Mouse (Mus musculus): ENCODE results near the gene Kndc1. TPM values are rescaled to one million over a fixed set of nuclear protein-coding genes. Genes with fewer than 3 reads are reported as not detected.

The Kndc1 gene
- polyA plus RNA-seq, 1 experiment from 2014 or later = 0.26 TPM

DNA sequence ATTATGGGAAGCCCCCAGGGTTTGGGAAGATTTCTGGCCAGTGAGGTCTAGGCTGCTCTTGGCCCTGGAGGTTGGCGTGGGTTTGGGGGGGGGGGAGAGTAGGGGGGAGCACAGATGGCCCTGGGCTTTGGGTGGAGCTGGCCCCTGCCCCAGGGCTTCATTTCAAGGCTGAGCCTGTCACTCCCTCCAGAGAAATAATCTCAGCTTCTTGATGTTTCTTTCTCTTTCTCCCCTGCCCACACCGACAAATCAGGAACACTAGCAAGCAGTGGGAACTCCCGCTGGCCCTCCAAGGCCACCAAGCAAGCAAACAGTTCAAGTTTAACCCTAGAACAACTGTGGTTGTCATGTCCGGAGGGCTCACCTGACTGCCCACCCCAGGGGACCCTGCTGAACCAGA lies 69.3 kb downstream of the Kndc1 start:
- no peak overlapping the region for H3K27ac ChIP-seq
- no peak for DNase-seq (ENCODE audit: extremely low spot score, low spot score)
- peaks cover 51% of the 10 kb centered on the region for H3K27me3 ChIP-seq (ENCODE audit: poor library complexity, severe bottlenecking)

DNA sequence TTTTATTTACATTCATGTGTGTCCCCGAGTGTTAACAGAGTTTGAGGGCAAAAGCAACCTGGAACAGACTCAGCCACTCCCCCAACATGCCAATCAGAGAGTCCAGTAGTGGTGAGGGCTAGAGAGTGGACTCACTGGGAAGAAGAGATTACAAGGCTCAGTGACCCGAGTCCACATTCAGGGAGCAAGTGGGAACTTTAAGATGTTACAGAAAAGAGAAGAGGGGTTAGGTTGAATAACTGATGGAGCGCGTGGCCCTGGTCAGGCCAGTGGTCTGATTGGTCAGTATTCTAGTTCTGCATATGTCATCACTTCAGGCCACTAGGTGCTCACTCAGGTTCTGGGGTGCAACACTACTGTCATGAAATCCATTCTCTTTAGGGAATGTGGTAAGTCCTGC lies 72.7 kb downstream of the Kndc1 start:
- Histone ChIP-seq H3K4me3 (no peak overlapping the region), H3K36me3 (replicated peaks) (no peaks in the 10 kb centered on the region), H3K27ac (no peak overlapping the region), H3K9me3 (no peaks in the 10 kb centered on the region), H3K27me3 (ENCODE audit: poor library complexity, severe bottlenecking) (peaks cover 60% of the 10 kb centered on the region), H3K4me1 (peaks cover 20% of the 10 kb centered on the region)
- WGBS = 8% methylated on average over 4 of the region's 4 CpGs
- no peak for DNase-seq (ENCODE audit: extremely low spot score, low spot score)

More for the DNA sequence above, 69.3 kb downstream of the Kndc1 start:
- Histone ChIP-seq H3K4me1 (peaks cover 10% of the 10 kb centered on the region), H3K4me3 (no peak overlapping the region), H3K9me3 (no peaks in the 10 kb centered on the region), H3K36me3 (replicated peaks) (no peaks in the 10 kb centered on the region)
- WGBS = 54% methylated on average over 4 of the region's 4 CpGs

DNA sequence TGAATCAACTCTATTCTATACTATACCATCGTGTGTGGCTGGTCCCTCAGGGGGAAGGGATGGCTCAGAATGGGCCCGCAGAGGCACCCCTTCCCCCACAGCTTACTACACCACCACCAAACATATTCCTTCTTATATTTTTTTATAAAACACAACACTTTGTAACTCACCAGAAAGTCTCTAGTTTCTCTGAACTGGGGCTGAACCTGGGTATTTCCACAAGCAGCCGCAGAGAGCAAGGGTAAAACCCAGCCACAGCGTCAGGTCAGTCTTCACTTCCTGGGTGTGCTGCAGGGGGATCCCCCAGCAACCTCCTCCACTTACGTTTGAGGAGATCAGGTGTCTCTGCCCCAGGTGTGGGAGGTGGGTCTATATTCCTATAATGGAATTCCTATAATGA lies 73.9 kb downstream of the Kndc1 start:
- whole genome bisulfite sequencing = 43% methylated on average over 5 of the region's 5 CpGs
- Histone ChIP-seq H3K27ac (no peak overlapping the region), H3K36me3 (replicated peaks) (no peaks in the 10 kb centered on the region), H3K9me3 (no peaks in the 10 kb centered on the region), H3K4me1 (peaks cover 20% of the 10 kb centered on the region), H3K4me3 (no peak overlapping the region), H3K27me3 (ENCODE audit: poor library complexity, severe bottlenecking) (peaks cover 69% of the 10 kb centered on the region)
- no peak for DNase-seq (ENCODE audit: extremely low spot score, low spot score)

DNA sequence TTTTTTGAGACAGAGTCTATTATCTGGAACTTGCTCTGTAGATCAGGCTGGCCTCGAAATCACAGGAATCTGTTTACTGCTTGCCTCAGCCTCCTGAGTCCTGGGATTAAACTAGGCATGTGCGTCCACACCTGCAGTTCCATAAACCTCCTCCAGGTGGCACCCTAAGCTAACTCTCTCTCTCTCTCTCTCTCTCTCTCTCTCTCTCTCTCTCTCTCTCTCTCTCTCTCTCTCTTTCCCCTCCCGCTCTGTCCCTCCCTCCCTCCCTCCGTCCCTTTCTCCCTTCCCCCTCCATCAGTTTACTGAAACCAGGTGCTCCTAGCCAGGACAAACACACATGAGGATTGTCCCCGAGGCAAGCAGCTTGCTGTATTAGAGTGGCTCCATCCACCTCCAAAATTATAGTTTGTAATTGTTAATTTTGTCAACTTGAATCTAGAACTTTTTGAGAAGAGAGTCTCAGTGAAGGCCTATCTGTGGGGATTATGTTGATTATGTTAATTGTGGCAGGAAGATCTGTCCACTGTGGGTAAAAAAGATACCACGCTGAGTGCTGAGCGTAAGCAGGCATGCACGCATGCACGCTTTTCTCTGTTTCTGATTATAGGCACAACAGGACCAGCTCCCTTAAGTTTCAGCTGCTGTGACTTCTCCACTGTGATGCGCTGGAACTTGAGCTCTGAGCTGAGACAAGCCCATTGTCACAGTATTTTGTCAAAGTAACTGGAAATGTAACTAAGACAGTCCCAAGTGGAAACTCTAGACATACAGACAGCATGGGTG lies 75.0 kb downstream of the Kndc1 start:
- Histone ChIP-seq H3K4me3 (no peak overlapping the region), H3K27me3 (ENCODE audit: poor library complexity, severe bottlenecking) (peaks cover 63% of the 10 kb centered on the region), H3K9me3 (no peaks in the 10 kb centered on the region), H3K4me1 (peaks cover 20% of the 10 kb centered on the region), H3K36me3 (replicated peaks) (no peaks in the 10 kb centered on the region), H3K27ac (0 out of 2 replicates have a peak overlapping the region, but pooled peaks have one; percentile 11)
- WGBS = 36% methylated on average over 10 of the region's 10 CpGs
- peak; percentile 78 for DNase-seq (ENCODE audit: extremely low spot score, low spot score)

DNA sequence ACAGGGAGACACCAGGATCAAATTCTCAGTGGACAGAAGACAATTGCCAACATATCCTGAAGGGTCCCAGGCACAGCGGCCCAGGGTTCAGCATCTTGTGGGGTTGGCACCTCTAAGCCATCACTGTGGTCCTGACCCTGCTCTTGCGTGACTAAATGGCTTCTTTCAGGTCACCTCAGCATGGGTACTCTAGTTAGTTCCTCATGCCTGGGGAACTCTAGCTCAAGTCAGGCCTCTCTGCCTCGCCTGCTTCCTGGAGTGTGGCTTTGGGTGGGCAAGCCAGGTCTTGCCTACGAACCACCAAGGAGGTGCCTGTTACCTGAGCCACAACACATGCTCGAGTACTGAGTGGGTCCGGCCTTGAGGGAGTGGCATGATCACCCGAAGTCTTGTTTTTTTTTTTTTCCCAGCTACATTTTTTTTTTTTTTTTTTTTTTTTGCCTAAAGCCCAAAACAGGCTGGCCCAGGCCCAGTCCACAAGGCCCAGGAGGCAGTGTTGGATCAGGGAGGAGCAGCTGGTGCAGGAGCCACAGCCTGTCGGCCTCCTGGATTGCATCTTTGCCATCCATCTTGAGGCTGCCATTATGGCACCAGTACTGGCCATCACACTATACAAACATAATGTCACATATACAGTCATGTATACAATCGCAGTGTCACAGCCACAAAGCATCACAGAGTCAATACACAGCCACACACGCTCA lies 75.9 kb downstream of the Kndc1 start:
- H3K27me3 ChIP-seq (ENCODE audit: poor library complexity, severe bottlenecking) = peaks cover 57% of the 10 kb centered on the region
- no peaks in the 10 kb centered on the region for H3K36me3 ChIP-seq (replicated peaks)
- no peak overlapping the region for H3K4me3 ChIP-seq
- WGBS = 79% methylated on average over 10 of the region's 10 CpGs
- H3K4me1 ChIP-seq = peaks cover 20% of the 10 kb centered on the region
- DNase-seq (ENCODE audit: extremely low spot score, low spot score) = no peak
- no peaks in the 10 kb centered on the region for H3K9me3 ChIP-seq
- 0 out of 2 replicates have a peak overlapping the region, but pooled peaks have one; percentile 11 for H3K27ac ChIP-seq

DNA sequence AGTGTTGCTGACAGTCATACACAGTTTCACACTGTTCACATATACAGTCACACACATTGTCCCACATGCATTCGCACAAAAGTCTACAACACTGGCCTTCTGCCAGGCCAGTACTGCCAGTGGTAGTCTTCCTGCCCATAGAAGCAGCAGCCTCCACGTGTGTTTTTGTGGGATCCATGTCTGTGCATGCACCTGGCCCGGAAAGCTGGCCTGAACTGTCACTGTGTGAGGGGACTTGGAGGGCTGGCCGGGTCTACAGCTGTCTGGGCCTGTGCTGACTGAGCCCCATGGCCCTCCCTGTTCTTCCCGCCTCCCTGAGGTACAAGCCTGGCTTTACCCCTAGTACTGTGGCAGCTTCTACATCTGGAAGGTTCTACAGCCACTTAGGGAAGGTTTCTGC lies 76.5 kb downstream of the Kndc1 start:
- H3K27ac ChIP-seq = no peak overlapping the region
- no peaks in the 10 kb centered on the region for H3K9me3 ChIP-seq
- peaks cover 55% of the 10 kb centered on the region for H3K27me3 ChIP-seq (ENCODE audit: poor library complexity, severe bottlenecking)
- no peak for DNase-seq (ENCODE audit: extremely low spot score, low spot score)
- no peaks in the 10 kb centered on the region for H3K36me3 ChIP-seq (replicated peaks)
- H3K4me1 ChIP-seq = peaks cover 24% of the 10 kb centered on the region
- WGBS = 84% methylated on average over 5 of the region's 5 CpGs
- no peak overlapping the region for H3K4me3 ChIP-seq

DNA sequence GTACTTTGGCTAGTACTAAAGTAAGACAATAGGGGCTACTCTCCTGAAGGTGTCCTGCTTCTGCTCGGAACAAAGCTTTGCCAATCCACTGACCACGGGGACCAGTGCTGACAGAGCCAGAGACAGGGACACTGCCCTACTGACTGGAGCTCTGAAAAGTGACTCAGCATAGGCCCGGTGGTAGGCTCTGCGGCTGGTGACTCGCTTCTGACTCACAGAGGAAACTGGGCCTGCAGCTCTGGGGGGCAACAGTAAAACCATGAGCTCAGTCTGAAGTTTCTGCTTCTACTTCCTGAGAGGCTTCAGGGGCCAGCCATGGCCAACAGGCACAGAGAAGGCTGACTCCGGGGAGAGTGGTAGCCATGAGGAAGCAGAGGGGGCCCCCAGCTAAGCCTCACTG lies 76.9 kb downstream of the Kndc1 start:
- H3K27ac ChIP-seq = no peak overlapping the region
- 73% methylated on average over 6 of the region's 6 CpGs for WGBS
- peaks cover 24% of the 10 kb centered on the region for H3K4me1 ChIP-seq
- H3K27me3 ChIP-seq (ENCODE audit: poor library complexity, severe bottlenecking) = peaks cover 60% of the 10 kb centered on the region
- no peaks in the 10 kb centered on the region for H3K9me3 ChIP-seq
- no peak overlapping the region for H3K4me3 ChIP-seq
- no peaks in the 10 kb centered on the region for H3K36me3 ChIP-seq (replicated peaks)
- no peak for DNase-seq (ENCODE audit: extremely low spot score, low spot score)

DNA sequence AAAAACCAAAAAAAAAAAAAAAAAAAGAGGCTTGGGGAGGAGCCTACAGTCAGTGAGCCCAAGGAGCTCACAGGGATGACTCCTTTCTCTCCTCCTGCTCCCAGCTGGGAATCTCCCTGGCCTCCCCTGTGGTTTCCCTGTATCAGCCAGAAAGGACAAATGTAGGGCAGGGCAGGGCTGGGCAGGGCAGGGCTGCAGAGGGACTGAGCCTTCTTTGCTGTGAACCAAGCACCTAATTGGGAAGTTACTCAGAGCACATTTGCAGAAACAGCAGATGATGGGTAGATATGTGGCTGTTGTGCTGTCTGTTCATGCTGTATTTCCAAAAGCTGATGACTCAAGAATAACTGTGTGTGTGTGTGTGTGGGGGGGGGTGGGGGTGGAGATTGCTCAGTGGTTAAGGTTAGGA lies 78.4 kb downstream of the Kndc1 start:
- no peak overlapping the region for H3K27ac ChIP-seq
- peaks cover 17% of the 10 kb centered on the region for H3K4me1 ChIP-seq
- H3K4me3 ChIP-seq = no peak overlapping the region
- H3K36me3 ChIP-seq (replicated peaks) = no peaks in the 10 kb centered on the region
- H3K9me3 ChIP-seq = no peaks in the 10 kb centered on the region
- DNase-seq (ENCODE audit: extremely low spot score, low spot score) = no peak
- peaks cover 65% of the 10 kb centered on the region for H3K27me3 ChIP-seq (ENCODE audit: poor library complexity, severe bottlenecking)

DNA sequence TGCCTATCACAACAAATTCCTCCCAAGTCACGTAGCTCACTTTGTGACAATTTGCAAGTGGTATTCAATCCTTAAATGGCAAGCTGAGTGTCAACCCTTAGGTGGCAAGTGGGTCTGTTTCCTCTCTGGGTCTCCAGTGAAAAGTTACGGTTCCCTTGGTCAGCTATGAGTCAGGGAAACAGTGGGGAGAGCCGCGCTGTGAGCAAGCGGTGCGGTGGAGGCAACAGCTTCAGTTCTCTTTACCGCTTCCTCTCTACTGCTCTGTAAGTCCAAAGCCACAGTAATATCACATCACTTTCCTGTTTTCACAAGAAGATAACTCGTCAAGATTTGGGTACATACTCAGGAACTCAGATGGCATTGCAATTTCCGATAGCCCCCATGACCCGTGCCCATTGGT lies 79.8 kb downstream of the Kndc1 start:
- peaks cover 58% of the 10 kb centered on the region for H3K27me3 ChIP-seq (ENCODE audit: poor library complexity, severe bottlenecking)
- H3K27ac ChIP-seq = no peak overlapping the region
- 93% methylated on average over 10 of the region's 10 CpGs for WGBS
- no peak overlapping the region for H3K4me3 ChIP-seq
- H3K4me1 ChIP-seq = peaks cover 30% of the 10 kb centered on the region
- H3K9me3 ChIP-seq = no peaks in the 10 kb centered on the region
- H3K36me3 ChIP-seq (replicated peaks) = no peaks in the 10 kb centered on the region
- no peak for DNase-seq (ENCODE audit: extremely low spot score, low spot score)

DNA sequence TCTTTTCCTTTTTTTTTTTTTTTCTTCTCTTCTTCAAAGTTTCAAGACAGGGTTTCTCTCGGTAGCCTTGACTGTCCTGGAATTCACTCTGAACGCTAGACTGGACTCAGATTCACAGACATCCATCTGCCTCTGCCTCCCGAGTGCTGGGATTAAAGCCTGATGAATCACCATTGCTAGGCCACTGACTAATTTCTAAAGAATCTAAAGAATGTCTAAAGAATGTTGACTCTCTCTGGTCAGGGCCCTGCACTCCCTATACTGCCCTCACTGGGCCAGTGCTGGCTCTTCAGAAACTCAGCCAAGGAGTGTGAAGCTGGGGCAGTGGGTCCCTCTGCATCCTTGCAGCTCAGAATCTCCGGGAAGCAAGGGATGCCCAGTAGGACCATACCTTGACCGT lies 81.0 kb downstream of the Kndc1 start:
- WGBS = 60% methylated on average over 5 of the region's 5 CpGs
- Histone ChIP-seq H3K4me1 (peaks cover 21% of the 10 kb centered on the region), H3K9me3 (no peaks in the 10 kb centered on the region), H3K4me3 (no peak overlapping the region), H3K27me3 (ENCODE audit: poor library complexity, severe bottlenecking) (peaks cover 60% of the 10 kb centered on the region), H3K36me3 (replicated peaks) (no peaks in the 10 kb centered on the region), H3K27ac (no peak overlapping the region; the same call in 1 of the 2 replicates)
- DNase-seq (ENCODE audit: extremely low spot score, low spot score) = no peak

DNA sequence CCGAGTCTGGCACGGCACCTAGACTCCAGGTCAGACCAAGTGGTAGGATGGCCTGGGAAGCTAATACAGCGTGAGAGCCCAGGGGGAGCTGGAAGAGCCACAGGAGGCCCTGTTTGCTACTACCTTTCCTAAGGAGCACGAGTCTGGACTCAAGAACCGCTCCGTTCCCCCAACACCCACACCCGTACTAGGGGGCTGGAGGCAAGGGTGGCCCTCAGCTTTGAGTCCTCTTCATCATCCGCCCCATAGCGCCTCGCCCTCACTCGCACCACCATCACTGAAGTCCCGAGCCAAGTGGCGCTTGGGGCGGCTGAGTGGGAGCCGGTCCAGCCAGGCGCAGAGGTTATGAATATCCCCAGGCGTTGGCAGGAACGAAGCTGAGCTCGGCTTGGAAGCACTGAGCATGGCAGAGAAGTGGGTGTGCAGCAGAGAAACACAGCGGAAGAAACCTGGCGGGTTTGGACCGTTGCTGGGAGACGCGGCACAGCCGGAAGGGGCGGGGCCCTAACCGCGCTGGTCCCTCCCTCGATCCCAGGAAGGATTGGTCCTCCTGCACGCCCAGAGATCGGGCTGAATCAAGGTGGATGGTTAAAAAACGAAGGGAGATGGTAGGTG lies 83.9 kb downstream of the Kndc1 start, which contains the start of gene 6430531B16Rik:
6430531B16Rik (minus strand) TSS at position 478 of the 615 bp plus-strand sequence.
- peak; percentile 82 for DNase-seq (ENCODE audit: extremely low spot score, low spot score)
- Histone ChIP-seq H3K27ac (peak within 1 kb of the TSS; percentile 80), H3K4me1 (peaks cover 21% of the 10 kb centered on the region), H3K4me3 (peak within 1 kb of the TSS; percentile 66), H3K36me3 (replicated peaks) (no peaks in the 10 kb centered on the region), H3K9me3 (no peaks in the 10 kb centered on the region), H3K27me3 (ENCODE audit: poor library complexity, severe bottlenecking) (peaks cover 36% of the 10 kb centered on the region)
- 6% methylated on average over 32 of the region's 32 CpGs for WGBS

DNA sequence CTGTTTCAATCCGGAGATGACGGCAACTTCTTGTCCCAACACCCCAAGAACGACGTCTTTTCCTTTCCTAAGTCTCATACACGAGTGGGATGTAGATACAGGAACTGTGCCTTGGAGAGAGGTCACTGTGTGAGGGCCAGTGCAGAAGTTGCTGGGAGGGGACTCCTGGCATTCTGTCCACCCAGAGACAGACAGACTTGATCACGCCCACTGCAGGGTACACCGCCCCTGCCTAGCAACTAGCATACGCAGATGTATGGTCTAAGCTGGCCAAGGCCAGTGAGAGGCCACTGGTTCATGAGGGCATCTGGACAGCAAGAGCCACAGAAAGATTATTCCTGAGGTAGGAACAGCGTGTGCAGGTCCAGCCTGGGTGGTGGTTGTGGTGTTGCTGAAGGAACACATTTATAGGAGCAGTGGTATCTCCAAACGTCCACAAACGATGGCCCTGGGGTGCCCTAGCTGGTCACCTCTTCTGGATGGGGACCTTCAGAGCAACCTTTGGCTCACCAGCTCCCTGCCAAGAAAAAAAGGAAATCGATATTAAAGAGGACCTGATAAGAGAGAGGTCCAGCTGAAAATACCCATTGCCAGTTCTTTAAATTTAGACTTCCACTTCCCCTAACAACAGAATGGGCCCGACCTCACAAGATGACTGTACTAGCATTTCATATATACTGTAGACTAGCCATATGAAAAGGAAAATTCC lies 84.7 kb downstream of the Kndc1 start:
- Histone ChIP-seq H3K4me1 (peaks cover 21% of the 10 kb centered on the region), H3K4me3 (peak overlapping the region; percentile 66), H3K27ac (no peak overlapping the region), H3K36me3 (replicated peaks) (no peaks in the 10 kb centered on the region; the same call in 1 of the 2 replicates), H3K9me3 (no peaks in the 10 kb centered on the region), H3K27me3 (ENCODE audit: poor library complexity, severe bottlenecking) (peaks cover 36% of the 10 kb centered on the region)
- DNase-seq (ENCODE audit: extremely low spot score, low spot score) = no peak
- WGBS = 50% methylated on average over 13 of the region's 13 CpGs
